Mouse (Mus musculus): ENCODE measurements at regions not wholly inside any gene's neighbourhood (a gene's known extent, or its start where the extent isn't known, plus 50 kb on each side); places are given as distances from the start of the nearest gene placed in this dataset.

- WGBS = 78% methylated on average over 6 of the region's 6 CpGs
- H3K27ac ChIP-seq (replicated peaks) = no peak overlapping the region
- ATAC-seq (ENCODE audit: low read depth) = no peak
- H3K4me2 ChIP-seq = no peak overlapping the region
- H3K9me3 ChIP-seq = no peaks in the 10 kb centered on the region
- no peak overlapping the region for H3K4me3 ChIP-seq
- no peak overlapping the region for H3K9ac ChIP-seq
- H3K36me3 ChIP-seq = no peaks in the 10 kb centered on the region
- H3K4me1 ChIP-seq (replicated peaks) = no peaks in the 10 kb centered on the region
- no peaks in the 10 kb centered on the region for H3K27me3 ChIP-seq
These were observed 88.5 kb downstream of the 4930426L09Rik start for GRCm38 (mm10) chr2:19086621-19087020.

- no peak overlapping the region for H3K4me2 ChIP-seq
- no peaks in the 10 kb centered on the region for H3K9me3 ChIP-seq
- H3K27me3 ChIP-seq = no peaks in the 10 kb centered on the region
- H3K27ac ChIP-seq (replicated peaks) = no peak overlapping the region
- no peaks in the 10 kb centered on the region for H3K36me3 ChIP-seq
- no peak for ATAC-seq (ENCODE audit: low read depth)
- H3K4me3 ChIP-seq = no peak overlapping the region
- no peaks in the 10 kb centered on the region for H3K4me1 ChIP-seq (replicated peaks)
- 93% methylated on average over 2 of the region's 2 CpGs for WGBS
- H3K9ac ChIP-seq = no peak overlapping the region
These were observed 99.7 kb upstream of the Armc3 start for GRCm38 (mm10) chr2:19099384-19099783.

- no peaks in the 10 kb centered on the region for H3K9me3 ChIP-seq
- H3K36me3 ChIP-seq = no peaks in the 10 kb centered on the region
- H3K27ac ChIP-seq (replicated peaks) = no peak overlapping the region
- no peaks in the 10 kb centered on the region for H3K4me1 ChIP-seq (replicated peaks)
- ATAC-seq (ENCODE audit: low read depth) = no peak
- H3K9ac ChIP-seq = no peak overlapping the region
- H3K27me3 ChIP-seq = no peaks in the 10 kb centered on the region
- H3K4me2 ChIP-seq = no peak overlapping the region
- H3K4me3 ChIP-seq = no peak overlapping the region
These were observed 90.3 kb upstream of the Armc3 start for GRCm38 (mm10) chr2:19108753-19109152.

- no peak for ATAC-seq (ENCODE audit: low read depth)
- WGBS = 98% methylated on average over 1 of the region's 1 CpGs
- H3K4me2 ChIP-seq = no peak overlapping the region
These were observed 79.2 kb upstream of the Armc3 start for GRCm38 (mm10) chr2:19119871-19120270.

GRCm38 (mm10) chr2:19132864-19133263 lies 66.2 kb upstream of the Armc3 start:
- Histone ChIP-seq H3K4me1 (replicated peaks) (no peaks in the 10 kb centered on the region), H3K27ac (replicated peaks) (no peak overlapping the region), H3K4me3 (no peak overlapping the region), H3K4me2 (no peak overlapping the region), H3K9me3 (no peaks in the 10 kb centered on the region), H3K36me3 (no peaks in the 10 kb centered on the region), H3K27me3 (no peaks in the 10 kb centered on the region), H3K9ac (no peak overlapping the region)
- WGBS = 85% methylated on average over 6 of the region's 6 CpGs
- no peak for ATAC-seq (ENCODE audit: low read depth)

More at GRCm38 (mm10) chr2:19119871-19120270, 79.2 kb upstream of the Armc3 start:
- no peak overlapping the region for H3K4me3 ChIP-seq
- H3K36me3 ChIP-seq = no peaks in the 10 kb centered on the region
- H3K9ac ChIP-seq = no peak overlapping the region
- H3K4me1 ChIP-seq (replicated peaks) = no peaks in the 10 kb centered on the region
- no peaks in the 10 kb centered on the region for H3K9me3 ChIP-seq
- H3K27ac ChIP-seq (replicated peaks) = no peak overlapping the region
- no peaks in the 10 kb centered on the region for H3K27me3 ChIP-seq

- Histone ChIP-seq H3K27me3 (no peaks in the 10 kb centered on the region), H3K27ac (replicated peaks) (no peak overlapping the region), H3K9me3 (no peaks in the 10 kb centered on the region), H3K4me1 (replicated peaks) (peaks cover 9% of the 10 kb centered on the region; the same call in 1 of the 2 replicates), H3K9ac (no peak overlapping the region), H3K4me3 (no peak overlapping the region), H3K36me3 (no peaks in the 10 kb centered on the region), H3K4me2 (no peak overlapping the region)
- ATAC-seq (ENCODE audit: low read depth) = no peak
- 76% methylated on average over 2 of the region's 2 CpGs for WGBS
These were observed 56.5 kb upstream of the Armc3 start for GRCm38 (mm10) chr2:19142586-19142985.

GRCm38 (mm10) chr2:19145412-19145811 lies 53.7 kb upstream of the Armc3 start:
- Histone ChIP-seq H3K9ac (no peak overlapping the region), H3K4me2 (no peak overlapping the region), H3K27me3 (no peaks in the 10 kb centered on the region), H3K4me1 (replicated peaks) (peaks cover 9% of the 10 kb centered on the region; the same call in 1 of the 2 replicates), H3K4me3 (no peak overlapping the region), H3K27ac (replicated peaks) (no peak overlapping the region), H3K36me3 (no peaks in the 10 kb centered on the region), H3K9me3 (no peaks in the 10 kb centered on the region)
- no peak for ATAC-seq (ENCODE audit: low read depth)
- 70% methylated on average over 3 of the region's 3 CpGs for WGBS

GRCm38 (mm10) chr2:19145881-19146280 lies 53.2 kb upstream of the Armc3 start:
- no peak for ATAC-seq (ENCODE audit: low read depth)
- peaks cover 9% of the 10 kb centered on the region; the same call in 1 of the 2 replicates for H3K4me1 ChIP-seq (replicated peaks)
- H3K27me3 ChIP-seq = no peaks in the 10 kb centered on the region
- H3K9ac ChIP-seq = no peak overlapping the region
- no peak overlapping the region for H3K27ac ChIP-seq (replicated peaks)
- 60% methylated on average over 2 of the region's 2 CpGs for WGBS
- no peaks in the 10 kb centered on the region for H3K9me3 ChIP-seq
- H3K36me3 ChIP-seq = no peaks in the 10 kb centered on the region
- H3K4me2 ChIP-seq = no peak overlapping the region
- H3K4me3 ChIP-seq = no peak overlapping the region

- Histone ChIP-seq H3K36me3 (no peaks in the 10 kb centered on the region), H3K27me3 (no peaks in the 10 kb centered on the region), H3K27ac (replicated peaks) (no peak overlapping the region), H3K9me3 (no peaks in the 10 kb centered on the region), H3K4me3 (no peak overlapping the region), H3K9ac (no peak overlapping the region), H3K4me1 (replicated peaks) (peaks cover 9% of the 10 kb centered on the region; the same call in 1 of the 2 replicates), H3K4me2 (no peak overlapping the region)
- WGBS = 39% methylated on average over 6 of the region's 6 CpGs
- no peak for ATAC-seq (ENCODE audit: low read depth)
These were observed 52.8 kb upstream of the Armc3 start for GRCm38 (mm10) chr2:19146289-19146688.

- no peak overlapping the region for H3K27ac ChIP-seq (replicated peaks)
- H3K27me3 ChIP-seq = no peaks in the 10 kb centered on the region
- no peak overlapping the region for H3K4me2 ChIP-seq
- no peak overlapping the region for H3K4me3 ChIP-seq
- H3K9me3 ChIP-seq = no peaks in the 10 kb centered on the region
- peaks cover 9% of the 10 kb centered on the region; the same call in 1 of the 2 replicates for H3K4me1 ChIP-seq (replicated peaks)
- H3K36me3 ChIP-seq = no peaks in the 10 kb centered on the region
- ATAC-seq (ENCODE audit: low read depth) = no peak
- no peak overlapping the region for H3K9ac ChIP-seq
- 71% methylated on average over 5 of the region's 5 CpGs for WGBS
These were observed 50.3 kb upstream of the Armc3 start for GRCm38 (mm10) chr2:19148812-19149211.
